Mouse (Mus musculus) liver, embryonic 14.5 days (tissue): ENCODE measurements around the gene Tmem236.

Experiments
- CTCF ChIP-seq: IDR thresholded peaks from 2 replicates; pipeline ENCODE4 v1.5.1; 2016; ENCODE audit warnings: antibody characterized with exemption, low read depth, control low read depth
- EP300 ChIP-seq: IDR thresholded peaks from 2 replicates; pipeline ENCODE4 v1.6.1; 2016; ENCODE audit warnings: antibody characterized with exemption, low read depth

- TF ChIP-seq CTCF (no peak), EP300 (no peak)
Measured at GRCm38 (mm10) chr2:14184375-14184774, 10.1 kb downstream of the Tmem236 start.
